Mouse (Mus musculus) hindbrain, postnatal 0 days (tissue): ENCODE results near the gene Hoxd4. TPM values are rescaled to one million over a fixed set of nuclear protein-coding genes. Genes with fewer than 3 reads are reported as not detected.

Experiments
- ATAC-seq: fragments of 200-750 bp; cut with Nextera tagmentation; 2 replicates; pipeline ENCODE4 v1.8.0; 2017; ENCODE audit warnings: mild to moderate bottlenecking, moderate TSS enrichment, moderate library complexity
- DNase-seq: peaks from one replicate; pipeline ENCODE4 v3.0.0-alpha.2; 2015; ENCODE audit warnings: low spot score
- H3K27ac ChIP-seq: fragments of 300-500 bp; sonication (generic); 2 replicates; pipeline ENCODE4 v1.5.1; 2014; ENCODE audit warnings: mild to moderate bottlenecking
- H3K27me3 ChIP-seq: fragments of 300-500 bp; sonication (generic); 2 replicates; pipeline ENCODE4 v1.6.1; 2014; ENCODE audit warnings: low read length, mixed read lengths; ENCODE audit not compliant: insufficient read depth
- H3K36me3 ChIP-seq: fragments of 300-500 bp; sonication (generic); 2 replicates; pipeline ENCODE4 v1.6.1; 2014; ENCODE audit warnings: low read length, mixed read lengths; ENCODE audit not compliant: insufficient read depth
- H3K4me1 ChIP-seq: fragments of 300-500 bp; sonication (generic); 2 replicates; pipeline ENCODE4 v1.6.1; 2014; ENCODE audit warnings: antibody characterized with exemption, low read length, mixed read lengths; ENCODE audit not compliant: insufficient read depth
- H3K4me2 ChIP-seq: fragments of 300-500 bp; sonication (generic); 2 replicates; pipeline ENCODE4 v1.6.1; 2014; ENCODE audit warnings: low read depth, mild to moderate bottlenecking, low read length, moderate library complexity, mixed read lengths
- H3K4me3 ChIP-seq: fragments of 300-500 bp; sonication (generic); 2 replicates; pipeline ENCODE4 v1.5.1; 2014; ENCODE audit warnings: low read length
- H3K9ac ChIP-seq: fragments of 300-500 bp; sonication (generic); replicated peaks from 2 replicates; pipeline ENCODE4 v1.6.1; 2014; ENCODE audit warnings: mild to moderate bottlenecking, low read length, moderate library complexity, mixed read lengths
- H3K9me3 ChIP-seq: fragments of 300-500 bp; sonication (generic); 2 replicates; pipeline ENCODE4 v1.6.1; 2016; ENCODE audit warnings: low read length, mixed read lengths
- CTCF ChIP-seq: IDR thresholded peaks from 2 replicates; pipeline ENCODE4 v1.5.1; 2016; ENCODE audit warnings: antibody characterized with exemption, control low read depth, low read depth
- WGBS: fragments of 180-500 bp; shearing (Covaris S2); extraction: QIAGEN DNeasy Blood & Tissue Kit; methylation state at CpG from one replicate; pipeline ENCODE4 v1.1.7; 2014; 5-methylcytosine and 5-hydroxymethylcytosine counted together
- polyA plus RNA-seq: library from polyadenylated mRNA; unstranded; fragments of >200 nt; fragmentation: Nextera tagmentation; extraction: Ambion mirVana; gene quantifications from 2 replicates; pipeline ENCODE4 v1.2.1, GENCODE M21; 2015
- total RNA-seq: library from RNA; depleted of rRNA; stranded (reverse); fragments of >200 nt; gene quantifications from 2 replicates; pipeline ENCODE4 v1.2.3, GENCODE M21; 2014

The Hoxd4 gene
- total and polyA plus RNA-seq, 2 experiments from 2014 or later, result 1.6 to 18.1 TPM

DNA sequence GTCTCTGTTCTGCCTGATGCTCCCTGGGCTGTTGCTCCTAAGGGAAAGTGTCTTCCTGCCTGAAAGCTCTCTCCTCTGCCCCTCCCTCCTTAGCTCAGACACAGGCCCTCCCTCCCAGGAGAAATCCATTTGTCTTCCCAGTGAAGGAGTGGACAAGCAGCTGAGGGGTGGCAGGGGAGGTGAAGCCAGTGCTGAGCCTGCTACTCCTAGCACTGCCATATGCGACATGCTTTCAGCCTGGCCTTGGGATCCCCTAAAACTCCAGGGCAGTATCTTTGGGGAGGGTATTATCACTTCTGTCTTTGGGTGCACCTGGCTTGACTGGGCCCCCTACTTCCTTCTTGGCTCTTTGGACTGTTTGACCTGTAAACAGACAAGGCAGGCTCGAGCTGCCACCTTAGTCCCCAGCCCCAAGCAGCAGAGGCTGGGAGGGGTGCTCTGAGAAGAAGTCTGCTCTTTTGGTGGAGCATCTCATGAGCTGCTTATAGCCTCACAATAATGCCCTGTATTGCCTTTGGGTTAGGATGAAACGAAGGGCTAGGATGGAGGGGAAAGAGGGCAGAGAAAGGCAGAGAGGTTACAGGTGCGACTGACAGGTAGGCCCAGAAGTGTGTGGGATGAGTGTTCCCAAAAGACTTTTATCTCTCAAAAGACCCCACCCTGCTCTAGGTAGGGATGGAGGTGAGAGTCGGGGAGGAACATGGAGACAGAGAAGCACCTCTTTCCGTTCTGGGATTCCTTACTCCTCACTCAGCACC is 34.0 kb downstream of the Hoxd4 start:
- DNase-seq (peak; percentile 39), ATAC-seq (no peak)
- Histone ChIP-seq H3K4me3 (peak overlapping the region; percentile 24; the same call in 1 of the 2 replicates), H3K9me3 (no peaks in the 10 kb centered on the region), H3K4me1 (no peaks in the 10 kb centered on the region), H3K27ac (peak overlapping the region; percentile 78; the same call in 1 of the 2 replicates), H3K4me2 (peak overlapping the region; percentile 51), H3K9ac (peak overlapping the region; percentile 24), H3K27me3 (peaks cover 85% of the 10 kb centered on the region), H3K36me3 (no peaks in the 10 kb centered on the region)
- no peak for TF ChIP-seq CTCF
- 10% methylated on average over 6 of the region's 6 CpGs for WGBS

- H3K9me3 ChIP-seq, result no peaks in the 10 kb centered on the region
- peak overlapping the region; percentile 78 for H3K27ac ChIP-seq
- no peaks in the 10 kb centered on the region for H3K4me1 ChIP-seq
- ATAC-seq, result no peak
- WGBS, result under 1% methylated on average over 57 of the region's 58 CpGs
- peak overlapping the region; percentile 38 for H3K9ac ChIP-seq
- peak overlapping the region; percentile 51 for H3K4me2 ChIP-seq
- H3K4me3 ChIP-seq, result peak overlapping the region; percentile 24
- peak; percentile 19 for DNase-seq
- no peaks in the 10 kb centered on the region for H3K36me3 ChIP-seq
- peaks cover 88% of the 10 kb centered on the region for H3K27me3 ChIP-seq
- TF ChIP-seq CTCF, result no peak
Observed at GRCm38 (mm10) chr2:74746298-74746921, 34.7 kb downstream of the Hoxd4 start.

DNA sequence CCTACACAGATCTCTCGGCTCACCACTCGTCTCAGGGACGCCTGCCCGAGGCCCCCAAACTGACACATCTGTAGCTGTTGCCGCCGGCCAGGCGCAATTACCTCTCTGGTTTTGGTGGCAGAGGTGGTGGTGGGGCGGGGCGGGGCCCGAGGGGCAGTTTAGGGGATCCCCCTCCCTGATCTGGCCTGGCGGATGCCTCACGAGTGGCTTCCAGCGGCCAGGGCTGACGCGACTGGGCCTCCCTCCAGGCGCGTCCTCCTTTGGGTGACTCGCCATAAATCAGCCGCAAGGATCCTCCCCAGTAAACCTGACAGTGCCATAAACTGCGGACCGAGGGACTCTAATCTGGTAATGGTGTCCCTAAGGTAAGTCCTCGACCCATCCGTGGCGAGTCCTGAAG is 35.3 kb downstream of the Hoxd4 start:
- no peaks in the 10 kb centered on the region for H3K36me3 ChIP-seq
- H3K4me2 ChIP-seq, result peak overlapping the region; percentile 51
- WGBS, result 4% methylated on average over 24 of the region's 24 CpGs
- H3K4me3 ChIP-seq, result peak overlapping the region; percentile 24
- DNase-seq, result peak; percentile 38
- H3K4me1 ChIP-seq, result no peaks in the 10 kb centered on the region
- no peak for ATAC-seq
- H3K27me3 ChIP-seq, result peaks cover 88% of the 10 kb centered on the region
- peak overlapping the region; percentile 78 for H3K27ac ChIP-seq
- H3K9ac ChIP-seq, result peak overlapping the region; percentile 38
- TF ChIP-seq CTCF, result no peak
- H3K9me3 ChIP-seq, result no peaks in the 10 kb centered on the region

DNA sequence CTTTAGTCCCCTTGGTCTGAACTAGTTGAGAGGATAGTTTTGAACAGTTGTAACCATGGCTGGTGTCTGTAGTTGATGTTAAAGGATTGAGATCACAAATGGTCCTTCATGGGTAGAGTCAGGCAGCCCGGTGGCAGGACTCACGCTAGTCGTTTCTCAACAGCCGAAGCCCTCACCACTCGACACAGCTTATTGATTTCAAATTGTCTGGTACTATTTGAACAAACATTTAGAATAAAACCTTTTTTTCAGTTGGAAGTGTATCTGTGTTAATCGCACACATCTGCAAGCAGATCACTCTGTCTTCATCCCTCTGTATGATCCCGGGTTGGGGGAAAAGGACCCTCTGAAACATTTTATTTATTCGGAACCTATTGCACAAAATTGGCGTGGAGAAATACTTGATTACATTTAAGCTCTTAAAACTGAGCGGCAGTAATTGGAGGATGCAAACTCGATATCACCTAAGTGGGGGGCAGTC is 36.0 kb downstream of the Hoxd4 start:
- TF ChIP-seq CTCF, result no peak
- ATAC-seq, result no peak
- Histone ChIP-seq H3K36me3 (no peaks in the 10 kb centered on the region), H3K9ac (peak overlapping the region; percentile 31), H3K27ac (peak overlapping the region; percentile 78), H3K4me2 (peak overlapping the region; percentile 51), H3K4me1 (no peaks in the 10 kb centered on the region), H3K9me3 (no peaks in the 10 kb centered on the region), H3K4me3 (peak overlapping the region; percentile 24), H3K27me3 (peaks cover 88% of the 10 kb centered on the region)
- peak; percentile 36 for DNase-seq
- 5% methylated on average over 11 of the region's 11 CpGs for WGBS

DNA sequence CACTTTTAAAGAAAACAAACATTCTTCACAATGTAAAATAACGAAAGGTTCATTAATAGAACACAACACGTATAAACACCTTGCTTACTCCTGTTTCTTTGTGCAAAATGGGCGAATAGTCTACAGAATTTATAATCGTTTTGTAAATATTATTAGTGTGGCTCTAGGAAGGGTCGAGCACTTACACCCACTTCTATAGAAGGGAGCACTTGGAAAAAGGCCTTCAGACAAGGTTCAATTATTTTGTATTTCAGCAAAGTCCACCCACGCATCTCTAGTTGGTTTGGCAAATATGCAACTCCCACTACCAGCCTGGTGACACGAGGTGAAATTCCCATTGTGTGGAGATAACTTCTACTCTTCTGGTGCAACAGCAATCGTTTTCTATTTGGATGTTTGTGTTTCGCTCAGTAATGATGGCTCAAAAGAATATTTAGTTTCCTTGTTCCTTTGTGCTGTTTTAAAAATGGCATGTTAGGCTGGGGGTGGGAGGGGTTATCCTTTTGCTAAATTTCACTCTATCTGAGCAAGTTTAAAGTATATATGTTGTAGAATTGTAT is 36.8 kb downstream of the Hoxd4 start:
- Histone ChIP-seq H3K9me3 (no peaks in the 10 kb centered on the region), H3K9ac (peak overlapping the region; percentile 31; the same call in 1 of the 2 replicates), H3K27me3 (peaks cover 89% of the 10 kb centered on the region), H3K4me1 (no peaks in the 10 kb centered on the region), H3K4me3 (peak overlapping the region; percentile 24), H3K27ac (peak overlapping the region; percentile 78), H3K4me2 (peak overlapping the region; percentile 51), H3K36me3 (no peaks in the 10 kb centered on the region)
- ATAC-seq (no peak), DNase-seq (peak; percentile 42)
- WGBS, result 5% methylated on average over 9 of the region's 9 CpGs
- no peak for TF ChIP-seq CTCF

GRCm38 (mm10) chr2:74749337-74750121 is 37.8 kb downstream of the Hoxd4 start:
- peak; percentile 83 for ATAC-seq
- Histone ChIP-seq H3K27ac (peak overlapping the region; percentile 78), H3K36me3 (no peaks in the 10 kb centered on the region), H3K4me1 (no peaks in the 10 kb centered on the region), H3K27me3 (peaks cover 89% of the 10 kb centered on the region), H3K4me2 (peak overlapping the region; percentile 51), H3K9me3 (no peaks in the 10 kb centered on the region), H3K4me3 (peak overlapping the region; percentile 24), H3K9ac (peak overlapping the region; percentile 30)
- peak; percentile 74 for DNase-seq
- TF ChIP-seq CTCF, result no peak
- WGBS, result under 1% methylated on average over 47 of the region's 47 CpGs
